Mouse (Mus musculus) B cell, adult 2 months (primary cell): ENCODE measurements around the gene Tgfb2.

Experiments used
- DNase-seq, 2 experiments: peaks; one replicate each; pipeline ENCODE4 v3.0.0; 2022

The Tgfb2 gene

DNA sequence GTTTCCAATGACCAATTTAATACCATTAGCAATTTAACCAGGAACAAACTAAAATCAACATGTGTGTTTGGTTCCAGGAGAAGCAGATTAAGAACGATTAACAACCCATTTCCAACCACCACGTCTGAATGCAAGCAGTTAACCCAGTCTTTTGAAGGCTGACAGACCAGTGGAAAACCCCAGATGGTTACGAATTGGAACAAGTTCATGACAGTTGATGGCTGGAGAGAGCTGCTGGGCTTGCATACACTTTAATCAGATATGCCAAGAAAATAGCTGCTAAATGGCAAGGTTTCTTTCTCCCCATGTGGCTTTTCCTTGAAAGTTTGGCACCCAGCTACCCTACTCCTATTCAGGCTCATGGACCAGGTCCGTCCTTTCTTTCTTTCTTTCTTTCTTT, 55.8 kb downstream of the Tgfb2 start:
- no peak for DNase-seq

DNA sequence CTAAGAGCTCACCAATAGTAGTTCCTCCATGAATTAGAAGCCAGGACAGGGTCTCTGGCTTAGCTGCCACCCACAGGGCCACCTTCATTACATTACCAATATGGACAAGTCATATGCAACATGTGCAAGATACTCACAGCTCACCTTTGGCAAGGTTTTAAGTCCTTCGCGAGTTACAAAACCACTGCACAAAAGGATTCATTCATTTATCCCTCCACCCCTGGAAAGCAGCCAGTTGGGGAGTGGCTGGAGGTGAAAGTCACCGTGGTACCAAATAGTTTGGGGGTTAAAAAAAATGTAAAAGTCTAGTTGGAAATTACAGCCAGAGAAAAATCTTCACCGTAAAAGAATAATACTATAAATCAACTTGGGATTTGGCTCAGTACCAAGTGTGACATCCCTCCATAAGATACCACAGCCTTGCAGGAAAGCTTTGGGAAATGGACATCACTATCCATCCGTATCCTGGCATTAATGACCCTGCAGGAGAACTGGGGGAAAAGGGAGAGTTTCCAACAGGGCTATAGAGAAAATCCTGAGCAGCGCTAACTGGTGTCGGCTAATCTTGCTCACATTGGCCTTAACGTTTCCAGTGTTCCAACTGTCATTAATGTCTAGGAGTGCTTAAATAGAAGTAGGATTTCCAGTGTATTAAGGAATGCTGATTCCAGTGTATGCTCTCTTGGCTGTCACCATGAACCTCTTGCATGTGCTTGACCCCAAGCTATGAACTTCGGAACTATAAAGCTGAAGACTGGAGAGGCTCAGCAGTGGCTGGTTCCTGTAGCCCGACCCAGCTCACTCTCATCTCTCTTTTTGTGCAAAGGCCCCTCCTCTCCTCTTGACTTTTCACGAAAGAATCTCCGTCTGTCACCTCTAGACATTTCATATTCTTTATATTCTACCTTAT, 68.2 kb downstream of the Tgfb2 start:
- no peak for DNase-seq

GRCm38 (mm10) chr1:186635045-186635444, 70.7 kb downstream of the Tgfb2 start:
- no peak for DNase-seq

GRCm38 (mm10) chr1:186631457-186631856, 74.3 kb downstream of the Tgfb2 start:
- no peak for DNase-seq

DNA sequence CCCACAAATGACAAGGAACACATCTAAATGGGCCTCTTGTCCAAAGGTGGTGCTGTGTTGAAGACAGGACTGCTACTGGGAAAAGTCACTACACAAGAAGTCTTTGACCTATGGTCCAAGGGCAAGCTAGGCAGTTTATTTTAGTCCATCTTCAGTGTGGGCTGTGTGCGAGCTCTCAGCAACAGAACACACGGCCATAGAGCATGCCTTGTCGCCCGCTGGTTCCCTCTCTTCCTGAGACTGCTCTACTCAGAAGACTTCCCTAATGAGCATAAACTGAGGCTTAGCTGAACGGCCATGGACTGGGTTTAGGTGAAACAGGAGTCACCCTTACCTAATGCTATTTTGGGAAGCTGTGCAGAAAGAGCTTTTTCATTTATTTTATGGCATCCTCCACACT, 74.8 kb downstream of the Tgfb2 start:
- DNase-seq: no peak

GRCm38 (mm10) chr1:186627451-186627995, 78.3 kb downstream of the Tgfb2 start:
- no peak for DNase-seq

DNA sequence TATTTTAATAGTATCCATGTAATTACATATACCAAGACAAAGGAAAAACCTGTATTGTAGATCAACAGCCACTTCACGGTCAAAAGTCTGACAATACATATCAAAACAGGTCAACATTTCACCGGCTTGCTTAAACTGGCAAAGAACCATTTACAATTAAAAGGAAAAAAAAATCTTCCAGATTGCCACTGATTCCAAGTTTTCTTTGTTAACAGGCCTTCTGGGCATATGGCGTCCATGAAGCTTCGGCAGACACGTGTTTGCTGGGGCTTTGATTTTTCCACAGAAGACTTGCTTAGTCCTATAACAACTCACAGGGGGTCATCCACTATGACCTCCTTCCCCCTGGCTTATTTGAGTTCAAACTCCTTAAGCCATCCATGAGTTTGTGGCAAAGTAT, 81.3 kb downstream of the Tgfb2 start:
- DNase-seq: no peak

DNA sequence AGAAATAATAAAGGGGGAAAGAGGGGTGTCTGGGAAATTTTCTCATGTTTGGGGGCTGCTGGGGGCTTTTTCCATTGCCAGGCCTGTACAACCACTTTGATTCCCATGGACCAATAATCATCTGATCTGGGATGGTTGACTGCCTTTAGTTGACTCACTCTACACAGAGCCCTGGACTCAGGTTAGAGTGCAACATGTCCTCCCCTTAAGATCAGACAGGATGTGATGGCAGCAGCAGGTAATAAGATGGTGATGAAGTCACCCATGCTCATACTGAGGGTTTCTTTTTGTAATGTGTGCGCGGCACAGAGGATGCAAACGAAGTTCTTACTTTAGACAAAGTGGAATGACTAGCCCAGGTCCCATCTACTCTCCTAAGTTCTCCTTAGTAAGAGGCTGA, 84.0 kb downstream of the Tgfb2 start:
- no peak for DNase-seq

DNA sequence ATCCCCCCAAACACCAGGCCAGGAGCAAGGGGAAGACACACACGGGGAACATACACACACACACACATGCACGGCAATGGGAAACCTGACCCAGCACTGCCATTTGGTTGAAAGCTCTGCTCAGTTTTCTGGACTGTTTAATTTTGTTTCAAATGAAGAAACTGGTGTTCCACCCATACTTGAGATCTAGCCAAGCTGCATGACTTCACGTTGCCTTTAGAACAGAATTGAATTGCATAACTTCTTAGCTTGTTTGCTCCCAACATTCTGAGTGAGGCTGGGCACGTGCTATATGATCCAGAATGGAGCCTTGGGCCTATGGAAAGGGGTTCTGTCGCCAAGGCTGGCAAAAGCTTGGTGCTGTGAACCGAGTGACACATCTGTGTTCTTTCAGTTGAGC, 87.5 kb downstream of the Tgfb2 start:
- no peak for DNase-seq

DNA sequence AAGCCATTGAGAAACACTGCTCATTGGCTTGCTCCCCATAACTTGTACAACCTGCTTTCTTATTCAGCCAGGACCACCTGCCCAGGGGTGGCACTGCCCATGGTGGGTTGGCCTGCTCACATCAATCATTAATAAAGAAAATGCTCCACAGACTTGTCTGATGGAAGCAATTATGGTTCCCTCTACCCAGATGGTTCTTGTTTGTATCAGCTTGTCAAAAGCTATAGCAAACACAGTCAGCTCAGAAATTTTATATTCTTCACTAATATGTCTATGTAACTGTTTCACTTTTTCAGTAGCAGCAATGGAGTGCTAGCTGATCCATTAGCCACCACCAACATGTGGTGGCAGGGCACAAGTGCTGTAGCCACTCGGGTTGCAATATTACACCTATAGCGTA, 94.4 kb downstream of the Tgfb2 start:
- DNase-seq: no peak

DNA sequence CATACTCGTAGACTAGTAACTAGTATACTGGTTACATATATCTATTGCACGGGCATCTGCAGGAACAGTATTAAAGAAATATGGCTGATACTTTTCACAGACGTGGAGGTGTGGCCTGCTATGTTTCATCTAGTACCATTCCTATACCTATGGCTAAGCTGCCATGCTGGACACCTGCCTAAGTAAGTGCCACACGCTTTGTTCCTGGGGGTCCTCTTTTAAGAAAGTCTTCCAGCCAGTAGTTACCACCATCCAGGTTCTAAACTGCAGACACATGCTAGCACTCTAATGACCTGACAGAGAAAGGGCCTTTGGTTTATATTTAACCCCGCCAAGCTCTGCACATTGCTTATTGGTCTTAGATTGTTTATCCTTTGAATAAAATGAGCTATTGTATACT, 95.3 kb downstream of the Tgfb2 start:
- DNase-seq: no peak

DNA sequence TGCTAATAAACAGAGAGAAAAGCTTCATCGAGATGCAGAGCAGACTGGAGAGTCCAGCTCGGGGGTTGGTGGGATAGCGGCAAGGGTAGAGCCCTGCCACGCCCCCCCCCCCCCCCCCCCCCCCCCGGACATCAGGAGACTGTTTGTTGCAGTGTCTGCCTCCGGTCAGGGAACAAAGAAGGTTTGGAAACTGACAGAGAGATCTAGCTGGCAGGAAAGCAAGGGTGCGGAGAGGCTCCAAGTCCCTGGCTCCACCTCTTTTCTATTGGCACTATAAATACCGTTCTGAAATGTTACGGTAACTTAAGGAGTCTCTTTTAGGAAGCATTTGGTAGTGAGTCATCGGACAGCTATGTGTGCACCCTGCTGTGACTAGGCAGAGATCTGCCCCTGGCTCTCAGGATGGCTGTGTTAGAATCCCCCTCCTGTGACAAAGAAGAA, 96.0 kb downstream of the Tgfb2 start:
- no peak for DNase-seq

DNA sequence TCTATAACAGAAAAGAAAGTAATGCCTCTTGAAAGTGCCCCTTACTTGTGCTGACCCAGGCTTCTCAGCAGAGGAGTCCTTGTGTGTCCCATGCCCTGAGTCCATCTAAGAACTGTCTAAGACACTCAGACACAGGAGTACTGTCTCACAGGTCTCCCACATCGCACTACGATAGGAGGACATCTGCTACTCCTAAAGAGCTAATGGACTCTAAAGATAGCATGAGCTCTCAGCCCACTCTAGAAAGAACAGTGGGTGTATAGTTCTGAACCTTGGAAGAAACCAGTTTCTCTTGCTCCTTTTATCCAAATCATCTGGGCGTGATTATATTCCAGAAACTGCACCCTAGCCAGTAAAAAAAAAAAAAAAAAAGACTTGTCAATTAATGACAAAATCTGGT, 97.7 kb downstream of the Tgfb2 start:
- DNase-seq: no peak

GRCm38 (mm10) chr1:186605635-186606034, 100.2 kb downstream of the Tgfb2 start:
- no peak for DNase-seq

- no peak for DNase-seq
These were observed 101.7 kb downstream of the Tgfb2 start for GRCm38 (mm10) chr1:186604124-186604523.

- no peak for DNase-seq
These were observed 117.6 kb downstream of the Tgfb2 start for GRCm38 (mm10) chr1:186588226-186588625.

GRCm38 (mm10) chr1:186587065-186587804, 118.6 kb downstream of the Tgfb2 start:
- no peak for DNase-seq

- no peak for DNase-seq
These were observed 120.1 kb downstream of the Tgfb2 start for GRCm38 (mm10) chr1:186585571-186586164.

- no peak for DNase-seq
These were observed 121.9 kb downstream of the Tgfb2 start for GRCm38 (mm10) chr1:186583933-186584332.

DNA sequence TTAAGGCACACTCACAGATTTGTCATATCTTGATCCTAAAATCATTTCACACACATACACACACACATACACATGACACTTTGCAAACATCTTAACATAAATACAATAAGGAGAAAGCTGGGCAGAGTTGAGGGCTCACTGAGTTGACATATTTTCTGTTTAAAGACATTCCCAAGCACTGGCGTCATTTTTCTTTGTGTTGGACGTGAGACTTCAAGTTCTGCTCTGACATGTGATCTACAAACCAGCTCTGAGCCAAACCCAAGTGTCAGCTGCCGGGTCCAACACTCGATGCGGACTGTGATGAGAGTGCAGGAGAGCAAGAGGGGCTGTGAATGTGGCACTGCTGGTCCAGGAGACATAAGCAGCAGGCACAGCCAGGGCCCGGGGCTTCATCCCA, 123.7 kb downstream of the Tgfb2 start:
- DNase-seq: no peak

GRCm38 (mm10) chr1:186581666-186582065, 124.1 kb downstream of the Tgfb2 start:
- no peak for DNase-seq

DNA sequence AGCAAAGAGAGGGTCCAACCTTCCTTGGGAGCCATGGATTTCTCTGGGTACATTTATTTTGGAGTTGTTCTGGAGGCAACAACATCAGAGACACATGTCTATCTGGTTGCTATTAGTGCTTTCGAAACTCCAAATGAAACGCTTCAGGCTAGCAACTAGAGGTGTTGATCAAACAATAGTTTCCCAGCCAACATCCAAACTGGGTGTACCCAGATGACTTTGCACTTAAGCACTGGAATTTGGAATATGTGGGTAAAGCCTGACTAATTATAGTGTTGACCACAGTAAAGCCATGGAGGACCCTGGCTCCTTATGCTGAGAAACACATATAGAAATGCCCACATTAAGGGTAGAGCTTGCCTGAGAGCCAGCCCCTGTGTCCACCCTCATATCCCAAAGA, 124.7 kb downstream of the Tgfb2 start:
- DNase-seq: no peak

GRCm38 (mm10) chr1:186577302-186577701, 128.5 kb downstream of the Tgfb2 start:
- no peak for DNase-seq
